Mouse (Mus musculus): ENCODE results near the gene Ssx2ip. TPM values are rescaled to one million over a fixed set of nuclear protein-coding genes. Genes with fewer than 3 reads are reported as not detected.

Gene Ssx2ip
- polyA plus RNA-seq (2015; fragmentation: Nextera tagmentation; extraction: Ambion mirVana): 54.1 and 66.5 TPM in 2 replicates

GRCm38 (mm10) chr3:146404311-146405201 lies at the start of gene Ssx2ip:
Gene Ssx2ip (plus strand): TSS chr3:146404642.

GRCm38 (mm10) chr3:146449745-146450250 lies 45.4 kb downstream of the Ssx2ip start, which contains the start of gene Ctbs:
Gene Ctbs (plus strand): TSS chr3:146449795.

Other genes with a start within 250 kb of the Ssx2ip start
- 0.05 TPM in 1 of 2 replicates, not detected in the other for gene Lpar3, start 183.7 kb upstream of the Ssx2ip start, polyA plus RNA-seq (2015; fragmentation: Nextera tagmentation; extraction: Ambion mirVana)
- gene Ctbs, start 45.2 kb downstream of the Ssx2ip start, polyA plus RNA-seq (2015; fragmentation: Nextera tagmentation; extraction: Ambion mirVana): 6.1 and 9.7 TPM in 2 replicates
- 3.9 and 4.1 TPM in 2 replicates for gene Spata1, start 95.1 kb downstream of the Ssx2ip start, polyA plus RNA-seq (2015; fragmentation: Nextera tagmentation; extraction: Ambion mirVana)
- gene Gng5, start 95.2 kb downstream of the Ssx2ip start, polyA plus RNA-seq (2015; fragmentation: Nextera tagmentation; extraction: Ambion mirVana): 560 and 602 TPM in 2 replicates
- gene Rpf1, start 116.8 kb downstream of the Ssx2ip start, polyA plus RNA-seq (2015; fragmentation: Nextera tagmentation; extraction: Ambion mirVana): 36.2 and 37.6 TPM in 2 replicates
- 0.07 and 0.11 TPM in 2 replicates for gene Uox, start 165.8 kb downstream of the Ssx2ip start, polyA plus RNA-seq (2015; fragmentation: Nextera tagmentation; extraction: Ambion mirVana)
- 0.18 and 0.36 TPM in 2 replicates for gene Dnase2b, start 211.0 kb downstream of the Ssx2ip start, polyA plus RNA-seq (2015; fragmentation: Nextera tagmentation; extraction: Ambion mirVana)
- gene 4930503B20Rik, start 246.7 kb downstream of the Ssx2ip start, polyA plus RNA-seq (2015; fragmentation: Nextera tagmentation; extraction: Ambion mirVana): 0.11 TPM in 1 of 2 replicates, not detected in the other

All from spleen, postnatal 0 days (tissue).